Mouse (Mus musculus) erythroblast, embryonic 14.5 days (primary cell): ENCODE measurements at regions not wholly inside any gene's neighbourhood (a gene's known extent, or its start where the extent isn't known, plus 50 kb on each side); places are given as distances from the start of the nearest gene placed in this dataset.

Source experiments
- GATA1 ChIP-seq: IDR thresholded peaks from 2 replicates; pipeline ENCODE4 v1.6.1; 2012; ENCODE audit warnings: low read length, inconsistent platforms, mixed read lengths
- TAL1 ChIP-seq: IDR thresholded peaks from 3 replicates; pipeline ENCODE4 v1.6.1; 2012; ENCODE audit warnings: low read length, inconsistent platforms, mixed read lengths

DNA sequence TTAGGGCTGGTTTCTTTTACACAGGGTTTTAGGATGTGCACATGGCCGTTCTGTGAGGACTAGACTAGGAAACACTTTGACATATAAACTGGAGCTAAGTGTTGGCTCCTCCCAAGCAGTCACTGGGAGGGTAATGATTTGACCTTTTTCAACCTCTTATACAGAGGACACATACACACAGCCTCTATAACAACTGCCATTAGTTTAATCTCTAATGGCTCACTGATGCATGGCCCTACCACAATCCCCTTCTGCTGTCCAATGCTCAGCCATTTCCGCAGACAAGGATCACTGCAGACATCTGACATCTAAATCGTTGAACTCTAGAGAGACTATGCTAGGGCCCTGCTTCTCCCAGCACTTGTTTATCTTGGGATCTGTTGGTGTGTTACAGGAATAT lies 481.5 kb downstream of the Etnk1 start:
- TF ChIP-seq GATA1 (no peak), TAL1 (no peak)
